Mouse (Mus musculus) liver, postnatal 0 days (tissue): Measurements from ENCODE around the gene Iqsec3.

Experiments
- CTCF ChIP-seq: sonication (generic); IDR thresholded peaks from 2 replicates; pipeline ENCODE4 v1.5.1; 2016; ENCODE audit warnings: antibody characterized with exemption, low read depth
- EP300 ChIP-seq: IDR thresholded peaks from 2 replicates; pipeline ENCODE4 v1.6.1; 2016; ENCODE audit warnings: antibody characterized with exemption, low read depth, mild to moderate bottlenecking

GRCm38 (mm10) chr6:121402661-121403244 lies 70.7 kb downstream of the Iqsec3 start:
- no peak for TF ChIP-seq CTCF
- no peak for TF ChIP-seq EP300
